Mouse (Mus musculus) adrenal gland, adult 18-20 months (tissue): ENCODE data around the gene Bend3. TPM values are rescaled to one million over a fixed set of nuclear protein-coding genes. Genes with fewer than 3 reads are reported as not detected.
A peak's percentile ranks its signal among the peaks of the same experiment; 100 is the strongest.

Experiments used
- DNase-seq, 2 experiments: peaks; one replicate each; pipeline ENCODE4 v3.0.0; 2021 to 2022; ENCODE audit warnings: low spot score in 2 of 2
- long read RNA-seq, 2 experiments: library from polyadenylated mRNA; stranded (forward); transcript quantifications; one replicate each; pipeline ENCODE4 v2.0.0; 2021
- total RNA-seq, 2 experiments: library from RNA; stranded (reverse); gene quantifications; 1 replicate in 1 of 2; 2 replicates in 1 of 2; pipeline ENCODE4 v1.2.3; 2021

Bend3 gene
- total RNA-seq: 1 to 10 TPM; 3.9 to 4.7 TPM
- long read RNA-seq, experiment 1: 0 reads
- long read RNA-seq, experiment 2, partial matches to known transcripts: 0 of 1 reads
- long read RNA-seq, experiment 2, other reads (novel, unspliced or antisense): 1 of 1 reads

GRCm38 (mm10) chr10:43478751-43479435 lies at the start of gene Bend3:
TSS of gene Bend3 (plus strand) at chr10:43478831.
- DNase-seq: peak; percentile 50 to 64

DNA sequence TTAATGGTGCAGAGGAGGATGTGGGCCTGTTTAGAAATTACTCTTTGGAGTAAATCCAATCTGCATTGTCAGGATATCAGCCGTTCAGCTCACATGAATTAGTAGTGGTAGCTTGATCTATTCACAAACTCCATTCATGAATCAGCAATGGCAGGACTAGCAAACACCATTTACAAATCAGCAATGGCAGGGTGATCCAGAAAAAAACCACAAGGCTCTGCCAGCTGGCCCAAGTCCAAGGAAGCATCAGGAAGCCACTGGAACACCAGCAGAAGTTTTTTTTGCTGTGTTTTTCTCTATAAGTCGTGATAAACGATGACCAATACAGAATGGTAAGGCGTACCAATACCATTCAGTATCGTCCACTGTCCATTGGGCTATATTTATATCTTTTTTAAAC lies 48.0 kb upstream of the Bend3 start:
- DNase-seq: no peak

GRCm38 (mm10) chr10:43434326-43434725 lies 44.3 kb upstream of the Bend3 start:
- DNase-seq: no peak

GRCm38 (mm10) chr10:43435757-43436156 lies 42.9 kb upstream of the Bend3 start:
- no peak for DNase-seq

GRCm38 (mm10) chr10:43439492-43439941 lies 39.1 kb upstream of the Bend3 start:
- DNase-seq: no peak

- DNase-seq: no peak
Measured at GRCm38 (mm10) chr10:43440050-43440449, 38.6 kb upstream of the Bend3 start.

- DNase-seq: no peak
Measured at GRCm38 (mm10) chr10:43440981-43441740, 37.5 kb upstream of the Bend3 start.

GRCm38 (mm10) chr10:43448656-43449055 lies 30.0 kb upstream of the Bend3 start:
- no peak for DNase-seq

DNA sequence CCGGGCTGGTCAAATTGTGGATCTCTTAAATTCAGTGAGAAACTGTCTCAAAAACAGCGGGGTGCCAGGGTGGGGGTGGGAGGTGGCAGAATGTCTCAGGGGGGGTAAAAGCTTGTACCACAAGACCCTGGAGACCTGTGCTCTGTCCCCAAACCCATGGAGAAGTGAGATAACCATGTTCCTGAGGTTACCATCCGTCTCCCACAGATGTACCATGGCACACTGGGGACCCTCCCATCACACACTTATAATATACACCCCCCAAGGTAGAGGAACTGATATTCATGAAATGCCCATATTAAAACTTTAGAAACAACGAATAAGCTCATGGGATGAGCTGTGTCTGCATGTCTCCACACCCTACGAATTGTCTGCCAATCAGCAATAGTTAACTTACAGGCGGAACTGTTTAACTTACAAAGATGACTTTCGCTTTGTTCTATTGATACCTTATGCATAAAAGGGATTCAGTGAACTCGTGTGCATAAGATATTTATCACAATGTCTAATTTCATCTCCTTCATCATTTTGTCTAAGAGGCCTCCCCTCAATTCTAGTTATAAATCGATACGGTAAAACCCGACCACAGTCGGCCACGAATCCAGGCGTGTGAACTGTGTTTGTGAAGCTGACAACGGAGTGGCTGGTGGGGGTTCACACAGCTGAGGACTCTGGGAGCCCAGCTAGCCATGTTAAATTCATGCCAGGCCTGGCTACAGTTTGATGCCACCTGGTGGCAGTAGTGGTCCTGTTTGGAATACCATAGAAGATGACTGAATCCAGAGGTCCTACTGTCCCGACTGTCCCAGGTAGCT lies 26.6 kb upstream of the Bend3 start:
- peak; percentile 50 to 52 for DNase-seq

- DNase-seq: no peak
Measured at GRCm38 (mm10) chr10:43452663-43452996, 26.0 kb upstream of the Bend3 start.

DNA sequence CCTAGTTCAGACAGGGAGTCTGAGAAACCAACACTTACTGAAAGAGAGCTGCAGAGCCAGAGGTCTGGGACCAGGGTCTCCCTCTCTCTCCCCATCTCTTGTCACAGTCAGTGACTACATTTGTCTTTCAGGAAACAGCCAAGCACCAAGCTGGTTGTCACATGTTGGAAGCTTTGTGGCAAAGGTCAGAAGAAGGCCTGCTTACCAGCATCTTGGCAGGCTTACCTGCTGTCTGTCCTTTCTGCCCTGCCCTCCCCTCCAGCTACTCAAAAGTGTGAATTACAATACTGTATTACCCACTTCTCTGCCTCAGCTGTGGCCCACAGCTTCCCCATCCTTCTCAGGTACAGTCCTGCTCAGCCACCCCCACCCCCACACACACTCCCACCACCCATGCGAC lies 24.4 kb upstream of the Bend3 start:
- DNase-seq: no peak

DNA sequence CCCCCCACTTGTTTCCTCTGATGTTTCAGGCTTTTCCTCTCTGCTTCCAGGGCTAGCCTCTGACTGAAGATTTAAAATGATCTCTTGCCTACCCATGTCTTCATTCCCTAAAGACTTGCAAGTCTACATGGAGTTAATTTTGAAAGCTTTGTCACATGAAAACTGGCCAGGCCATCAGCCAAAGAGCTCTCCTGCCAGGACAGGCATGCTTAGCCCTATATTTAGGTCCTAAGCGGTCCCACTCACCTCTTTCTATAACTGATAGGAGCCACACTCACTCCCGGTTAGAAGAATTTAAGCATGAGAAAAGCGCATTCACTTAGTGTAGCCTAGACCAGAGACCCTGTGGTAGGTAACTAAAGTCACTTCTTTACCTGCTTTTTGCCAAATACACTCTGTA lies 24.0 kb upstream of the Bend3 start:
- no peak for DNase-seq

DNA sequence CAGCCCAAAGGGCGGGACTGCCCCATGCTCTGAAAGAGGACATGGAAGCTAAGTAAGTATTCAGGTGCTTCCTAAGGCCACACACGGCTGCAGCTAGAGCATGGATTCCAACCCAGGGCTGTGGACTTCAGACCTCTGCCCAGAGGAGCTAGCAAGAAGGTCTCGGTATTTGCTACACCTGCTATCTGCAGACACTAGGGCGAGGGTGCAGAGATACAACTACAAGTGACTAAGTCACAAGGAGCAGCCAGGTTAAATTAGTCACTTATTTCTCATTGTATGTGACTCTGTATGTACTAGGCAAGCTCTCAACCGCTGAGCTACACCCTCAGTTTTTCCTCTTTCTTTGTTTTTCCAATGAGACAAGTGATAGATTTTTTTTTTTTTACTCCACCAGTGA lies 15.8 kb upstream of the Bend3 start:
- DNase-seq: no peak

GRCm38 (mm10) chr10:43463227-43463626 lies 15.4 kb upstream of the Bend3 start:
- DNase-seq: no peak

DNA sequence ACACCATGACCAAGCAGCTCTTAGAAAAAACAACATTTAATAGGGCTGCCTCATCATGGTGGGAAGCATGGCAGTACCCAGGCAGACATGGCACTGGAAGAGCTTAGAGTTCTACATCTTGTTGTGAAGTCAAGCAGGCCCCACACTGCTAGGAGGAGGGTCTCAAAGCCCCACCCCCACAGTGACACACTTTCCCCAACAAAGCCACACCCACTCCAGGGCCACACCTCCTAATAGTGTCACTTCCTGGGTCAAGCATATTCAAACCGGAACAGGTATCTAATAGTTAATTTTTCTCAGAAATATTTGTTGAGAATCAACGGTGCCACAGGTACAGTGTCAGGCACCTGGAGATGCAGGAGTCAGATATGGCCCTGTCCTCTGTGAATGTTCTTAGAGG lies 12.4 kb upstream of the Bend3 start:
- no peak for DNase-seq

DNA sequence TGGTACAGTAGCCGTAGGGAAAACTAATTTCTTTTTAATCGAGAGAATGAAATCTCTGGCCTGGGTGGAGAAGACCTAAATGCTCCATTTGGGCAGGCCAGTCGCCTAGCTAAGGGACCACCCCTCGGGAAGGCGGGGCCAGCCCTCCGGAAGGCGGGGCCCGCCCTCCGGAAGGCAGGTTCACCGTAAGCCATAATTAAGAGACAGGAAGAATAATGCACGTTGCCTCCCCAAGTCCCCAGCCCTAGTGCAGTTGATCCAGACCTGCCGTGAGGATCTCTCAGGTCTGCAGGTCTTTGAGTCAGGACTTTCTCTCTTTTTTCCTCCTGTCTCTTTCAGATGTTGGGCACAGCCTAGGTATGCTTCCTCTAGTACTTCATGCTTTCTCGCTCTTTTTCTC lies 11.0 kb upstream of the Bend3 start:
- DNase-seq: no peak

GRCm38 (mm10) chr10:43468293-43468692 lies 10.3 kb upstream of the Bend3 start:
- DNase-seq: no peak

DNA sequence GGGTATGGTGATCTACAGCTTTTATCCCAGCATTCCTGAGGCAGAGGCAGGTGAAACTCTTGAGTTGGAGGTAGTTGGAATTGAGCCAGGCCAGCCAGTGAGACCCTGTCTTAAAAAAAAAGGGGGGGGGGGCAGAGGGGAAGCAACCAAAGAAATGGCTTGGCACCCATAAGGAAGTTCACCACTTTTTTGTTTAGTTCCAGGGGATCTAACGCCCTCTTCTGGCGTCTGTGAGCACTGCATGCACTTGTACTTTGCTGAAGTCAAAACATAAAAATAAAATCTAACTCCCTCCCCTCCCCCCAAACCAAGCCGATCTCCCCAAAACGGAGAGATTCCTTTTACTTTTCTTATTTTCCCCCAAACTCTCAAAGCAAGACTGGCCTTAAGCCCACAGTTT lies 3.3 kb upstream of the Bend3 start:
- DNase-seq: peak in 1 of 2 experiments; percentile 33

GRCm38 (mm10) chr10:43477459-43477858 lies 1.2 kb upstream of the Bend3 start:
- DNase-seq: no peak

- DNase-seq: peak; percentile 47 to 51
Measured at GRCm38 (mm10) chr10:43477865-43478681, 558 bp upstream of the Bend3 start.
